Mouse (Mus musculus) C2C12 (cell line): ENCODE measurements around the gene Cth. TPM values are rescaled to one million over a fixed set of nuclear protein-coding genes. Genes with fewer than 3 reads are reported as not detected.

Experiments used
- H3K27me3 ChIP-seq: one replicate; pipeline ENCODE4 v1.6.1; 2011; ENCODE audit not compliant: control insufficient read depth, insufficient read depth, insufficient read length
- H3K36me3 ChIP-seq: one replicate; pipeline ENCODE4 v1.6.1; 2011; ENCODE audit not compliant: control insufficient read depth, insufficient read depth
- H3K4me3 ChIP-seq: one replicate; pipeline ENCODE4 v1.5.1; 2011; ENCODE audit warnings: mild to moderate bottlenecking, control low read depth; ENCODE audit not compliant: poor library complexity, insufficient read depth, severe bottlenecking
- H3K79me2 ChIP-seq: one replicate; pipeline ENCODE4 v1.6.1; 2011; ENCODE audit not compliant: control insufficient read depth, insufficient read depth
- H3K79me3 ChIP-seq: one replicate; pipeline ENCODE4 v1.6.1; 2011; ENCODE audit warnings: low read depth, control low read depth
- H3ac ChIP-seq: one replicate; pipeline ENCODE3; 2011; ENCODE audit warnings: low read depth; ENCODE audit not compliant: control insufficient read depth, insufficient read length
- CEBPB ChIP-seq: IDR thresholded peaks from one replicate; pipeline ENCODE4 v1.6.1; 2011; ENCODE audit warnings: low read depth, mild to moderate bottlenecking, control low read depth, moderate library complexity
- CTCF ChIP-seq: IDR thresholded peaks from one replicate; pipeline ENCODE4 v1.5.1; 2011; ENCODE audit not compliant: control insufficient read depth, insufficient read depth, insufficient read length
- FOSL1 ChIP-seq: IDR thresholded peaks from one replicate; pipeline ENCODE4 v1.8.0; 2011; ENCODE audit warnings: mild to moderate bottlenecking, low read length; ENCODE audit not compliant: poor library complexity, insufficient read depth, severe bottlenecking
- MAX ChIP-seq: IDR thresholded peaks from one replicate; pipeline ENCODE4 v1.6.1; 2011; ENCODE audit warnings: mild to moderate bottlenecking, control low read depth
- MYOD1 ChIP-seq: IDR thresholded peaks from one replicate; pipeline ENCODE4 v1.6.1; 2011; ENCODE audit warnings: low read depth; ENCODE audit not compliant: control insufficient read depth, insufficient read length
- MYOG ChIP-seq: IDR thresholded peaks from one replicate; pipeline ENCODE4 v1.6.1; 2011; ENCODE audit not compliant: control insufficient read depth, insufficient read length; ENCODE audit errors: extremely low read depth
- USF1 ChIP-seq: IDR thresholded peaks from one replicate; pipeline ENCODE4 v1.6.1; 2011; ENCODE audit warnings: low read depth, mild to moderate bottlenecking, control low read depth, moderate library complexity
- polyA plus RNA-seq: library from polyadenylated mRNA; unstranded; fragments of >200 nt; fragmentation: generic; extraction: Trizol; gene quantifications from one replicate; pipeline ENCODE4 v1.2.1, GENCODE M21; 2012; ENCODE audit warnings: missing spikeins

The Cth gene
- polyA plus RNA-seq, 1 experiment, result 11.5 TPM

DNA sequence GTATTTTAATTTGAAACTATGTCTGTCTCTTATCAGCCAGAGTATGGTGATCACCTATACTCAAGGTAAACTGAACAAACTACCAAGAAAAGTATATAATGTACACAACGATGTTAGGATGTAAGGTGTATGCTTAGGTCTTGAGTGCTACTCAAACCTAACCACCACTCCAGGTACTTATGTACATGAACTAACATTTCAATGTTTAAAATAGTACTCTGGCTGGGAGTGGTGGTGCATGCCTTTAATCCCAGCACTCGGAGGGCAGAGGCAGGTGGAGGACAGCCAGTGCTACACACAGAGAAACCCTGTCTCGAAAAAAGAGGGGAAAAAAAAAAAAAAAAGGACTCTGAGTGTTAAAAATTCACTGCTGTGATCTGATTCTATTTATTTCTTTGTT, 16.7 kb downstream of the Cth start:
- Histone ChIP-seq H3K79me2 (no peaks in the 10 kb centered on the region), H3ac (no peak overlapping the region), H3K36me3 (no peaks in the 10 kb centered on the region)

DNA sequence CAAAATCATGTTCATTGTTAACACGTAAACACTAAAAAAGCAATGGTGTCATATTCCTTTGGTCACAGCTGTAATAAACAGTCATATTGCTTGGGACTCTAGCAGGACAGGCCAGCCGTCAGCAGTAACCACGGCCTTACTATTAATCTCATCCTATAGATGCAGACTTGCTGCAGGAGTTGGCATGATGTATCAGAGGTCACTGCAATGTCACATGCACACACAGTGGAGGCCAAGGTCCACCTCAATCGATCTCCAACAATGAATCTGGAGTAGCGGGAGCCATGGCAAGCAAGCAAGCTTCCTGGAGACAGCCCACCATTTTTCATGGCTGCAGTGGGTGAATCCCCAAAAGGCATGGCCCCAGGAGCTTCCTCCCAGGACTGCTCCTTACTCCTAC, 23.2 kb downstream of the Cth start:
- Histone ChIP-seq H3K27me3 (no peaks in the 10 kb centered on the region), H3K36me3 (no peaks in the 10 kb centered on the region), H3K79me3 (no peaks in the 10 kb centered on the region), H3K4me3 (no peak overlapping the region), H3ac (no peak overlapping the region), H3K79me2 (no peaks in the 10 kb centered on the region)
- no peak for TF ChIP-seq MAX
- no peak for TF ChIP-seq CEBPB
- no peak for TF ChIP-seq MYOG
- TF ChIP-seq USF1, result no peak
- TF ChIP-seq FOSL1, result no peak
- TF ChIP-seq MYOD1, result no peak
- no peak for TF ChIP-seq CTCF

More for the DNA sequence above, 16.7 kb downstream of the Cth start:
- TF ChIP-seq CEBPB (no peak), FOSL1 (no peak), USF1 (no peak), MAX (no peak), MYOG (no peak), CTCF (no peak), MYOD1 (no peak)
- Histone ChIP-seq H3K79me3 (no peaks in the 10 kb centered on the region), H3K4me3 (no peak overlapping the region), H3K27me3 (no peaks in the 10 kb centered on the region)

DNA sequence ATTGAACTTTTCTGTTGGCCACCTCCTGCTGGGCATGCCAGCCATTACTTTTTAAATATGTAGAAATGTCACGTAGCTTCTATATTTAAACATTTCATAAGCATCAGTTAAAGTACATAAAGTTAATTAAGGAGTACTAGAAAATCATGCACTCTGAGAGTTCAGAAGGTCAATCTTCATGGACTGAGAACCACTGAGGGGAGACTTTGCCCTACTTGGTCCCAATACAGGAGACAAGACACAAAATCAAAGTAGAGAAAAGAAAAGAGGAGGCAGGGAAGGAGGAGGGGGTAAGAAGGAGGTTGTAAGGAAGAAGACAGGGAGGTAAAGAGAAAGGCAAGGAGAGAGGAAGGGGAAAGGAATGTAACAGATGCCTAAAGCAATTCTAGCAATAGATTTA, 24.9 kb downstream of the Cth start:
- no peaks in the 10 kb centered on the region for H3K36me3 ChIP-seq
- no peak overlapping the region for H3K4me3 ChIP-seq
- no peak overlapping the region for H3ac ChIP-seq
- H3K27me3 ChIP-seq, result no peaks in the 10 kb centered on the region
- H3K79me3 ChIP-seq, result no peaks in the 10 kb centered on the region
- no peak for TF ChIP-seq CEBPB
- TF ChIP-seq MAX, result no peak
- TF ChIP-seq FOSL1, result no peak
- no peak for TF ChIP-seq USF1
- TF ChIP-seq CTCF, result no peak
- no peak for TF ChIP-seq MYOG
- H3K79me2 ChIP-seq, result no peaks in the 10 kb centered on the region

DNA sequence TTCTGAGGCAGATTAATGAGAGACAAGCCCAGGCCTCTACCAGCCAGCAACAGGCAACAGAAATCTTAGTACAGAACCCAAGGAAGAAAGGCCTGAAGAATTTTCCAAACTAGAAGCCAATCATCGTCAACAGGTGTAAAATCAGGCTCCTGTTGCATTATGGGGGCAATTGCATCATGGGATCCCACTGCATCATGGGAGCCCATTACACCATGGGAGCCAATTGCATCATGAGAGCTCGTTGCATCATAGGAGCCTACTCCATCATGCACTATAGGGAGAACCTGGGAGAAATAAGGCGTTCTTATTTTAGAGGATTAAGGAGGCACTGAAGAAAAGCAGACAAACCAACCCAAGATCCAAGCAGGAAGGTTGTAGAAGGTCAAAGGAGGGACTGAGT, 27.2 kb downstream of the Cth start:
- Histone ChIP-seq H3K36me3 (no peaks in the 10 kb centered on the region), H3K79me2 (no peaks in the 10 kb centered on the region)
- TF ChIP-seq CEBPB (no peak), MYOD1 (no peak), MAX (no peak), USF1 (no peak), MYOG (no peak), CTCF (no peak), FOSL1 (no peak)

DNA sequence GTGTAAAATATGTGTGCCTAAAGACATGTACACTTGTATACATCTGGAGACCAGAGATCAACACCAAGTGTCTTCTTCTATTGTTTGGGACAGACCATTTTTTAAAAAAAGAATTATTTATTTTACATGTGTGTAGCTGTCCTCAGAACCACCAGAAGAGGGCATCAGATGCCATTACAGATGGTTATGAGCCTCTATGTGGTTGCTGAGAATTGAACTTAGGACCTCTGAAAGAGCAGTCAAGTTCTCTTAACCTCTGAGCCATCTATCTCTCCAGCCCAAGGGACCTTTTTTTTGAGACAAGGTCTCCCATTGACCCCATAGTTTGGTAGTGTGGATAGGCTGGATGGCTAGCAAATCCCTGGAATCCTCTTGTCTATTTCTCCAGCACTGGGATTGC, 33.1 kb downstream of the Cth start:
- no peaks in the 10 kb centered on the region for H3K79me3 ChIP-seq
- H3K4me3 ChIP-seq, result no peak overlapping the region
- no peaks in the 10 kb centered on the region for H3K27me3 ChIP-seq
- no peaks in the 10 kb centered on the region for H3K79me2 ChIP-seq
- TF ChIP-seq CEBPB (no peak), FOSL1 (no peak), CTCF (no peak), MYOG (no peak)
- H3ac ChIP-seq, result no peak overlapping the region
- H3K36me3 ChIP-seq, result no peaks in the 10 kb centered on the region

More for the DNA sequence above, 27.2 kb downstream of the Cth start:
- no peaks in the 10 kb centered on the region for H3K79me3 ChIP-seq
- H3K27me3 ChIP-seq, result no peaks in the 10 kb centered on the region
- no peak overlapping the region for H3ac ChIP-seq
- H3K4me3 ChIP-seq, result no peak overlapping the region

DNA sequence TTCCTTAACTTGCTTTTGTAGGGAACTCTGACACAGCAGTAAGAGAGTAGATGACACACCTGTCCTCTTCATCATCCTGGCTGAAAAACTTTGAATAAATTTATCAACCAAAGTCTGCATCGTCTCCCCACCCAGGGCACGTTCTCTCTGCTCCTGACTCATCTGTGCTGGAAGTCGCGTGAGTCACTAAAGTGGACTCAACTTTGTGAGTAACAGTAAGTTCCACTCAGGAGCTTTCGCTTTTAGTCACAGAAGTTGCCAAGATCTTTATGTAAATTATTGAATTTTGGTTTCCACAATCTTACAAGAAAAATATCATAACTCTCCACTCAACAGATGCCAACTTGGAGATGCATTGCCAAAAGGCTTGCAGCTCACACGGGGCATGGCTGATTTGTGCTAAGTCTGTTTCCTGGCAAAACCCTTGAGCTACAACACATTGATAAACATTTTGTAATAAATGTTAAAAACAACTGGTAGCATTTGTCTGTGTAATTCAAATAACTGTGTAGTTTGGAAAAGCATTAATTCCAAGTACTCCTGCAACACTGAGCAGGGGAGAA, 40.7 kb downstream of the Cth start:
- TF ChIP-seq MAX (peak; percentile 44), CTCF (no peak), CEBPB (no peak), FOSL1 (peak; percentile 69), MYOD1 (no peak), USF1 (no peak), MYOG (no peak)
- H3K27me3 ChIP-seq, result no peaks in the 10 kb centered on the region
- H3K4me3 ChIP-seq, result no peak overlapping the region
- no peaks in the 10 kb centered on the region for H3K79me3 ChIP-seq
- H3K79me2 ChIP-seq, result no peaks in the 10 kb centered on the region
- H3ac ChIP-seq, result no peak overlapping the region
- H3K36me3 ChIP-seq, result no peaks in the 10 kb centered on the region
